Mouse (Mus musculus) cerebellum, postnatal 14 days (tissue): ENCODE results near the gene Pcmtd2.
"Not testable (repeated sequence)": the region's sequence is repeated elsewhere in the genome, so short reads cannot be mapped to it uniquely, and the experiment has no call there.

Experiments
- DNase-seq, 2 experiments: peaks; one replicate each; pipeline ENCODE4 v3.0.0; 2021; ENCODE audit warnings: mixed read lengths in 2 of 2

Pcmtd2 gene

GRCm38 (mm10) chr2:181837372-181838292 is at the start of gene Pcmtd2:
Gene Pcmtd2 (plus strand): TSS chr2:181837854.
- peak; percentile 94 for DNase-seq

- DNase-seq: peak; percentile 64 to 67
Measured at GRCm38 (mm10) chr2:181789396-181789795, 48.3 kb upstream of the Pcmtd2 start.

GRCm38 (mm10) chr2:181793186-181793585 is 44.5 kb upstream of the Pcmtd2 start:
- not testable (repeated sequence) for DNase-seq

GRCm38 (mm10) chr2:181795641-181796130 is 42.0 kb upstream of the Pcmtd2 start:
- DNase-seq: peak; percentile 34 to 56

GRCm38 (mm10) chr2:181797672-181798071 is 40.0 kb upstream of the Pcmtd2 start:
- DNase-seq: peak; percentile 68 to 80

- DNase-seq: no peak
Measured at GRCm38 (mm10) chr2:181829032-181829650, 8.5 kb upstream of the Pcmtd2 start.

- DNase-seq: no peak
Measured at GRCm38 (mm10) chr2:181832745-181833144, 4.9 kb upstream of the Pcmtd2 start.

- DNase-seq: peak; percentile 34 to 42
Measured at GRCm38 (mm10) chr2:181838293-181838680, 633 bp downstream of the Pcmtd2 start.

GRCm38 (mm10) chr2:181845709-181846394 is 8.2 kb downstream of the Pcmtd2 start:
- DNase-seq: no peak

- DNase-seq: peak; percentile 94
Measured at GRCm38 (mm10) chr2:181863791-181864535, 26.3 kb downstream of the Pcmtd2 start, which contains the start of gene Polr3k. Gene Polr3k (plus strand): TSS chr2:181864337.

GRCm38 (mm10) chr2:181864536-181864860 is 26.8 kb downstream of the Pcmtd2 start:
- DNase-seq: no peak

GRCm38 (mm10) chr2:181866931-181867330 is 29.3 kb downstream of the Pcmtd2 start:
- DNase-seq: peak; percentile 87 to 90

GRCm38 (mm10) chr2:181871039-181871438 is 33.4 kb downstream of the Pcmtd2 start:
- no peak for DNase-seq

GRCm38 (mm10) chr2:181878903-181879302 is 41.2 kb downstream of the Pcmtd2 start:
- DNase-seq: no peak

- no peak for DNase-seq
Measured at GRCm38 (mm10) chr2:181883022-181883749, 45.5 kb downstream of the Pcmtd2 start.
